Mouse (Mus musculus) liver, adult 2 months (tissue): ENCODE measurements around the gene Bmp2k.

Source experiments
- CTCF ChIP-seq: fragments of 200-500 bp; IDR thresholded peaks from 2 replicates; pipeline ENCODE4 v1.5.1; 2011; ENCODE audit warnings: low read depth, low read length, control low read depth
- POLR2A ChIP-seq: fragments of 200-500 bp; IDR thresholded peaks from 2 replicates; pipeline ENCODE4 v1.6.1; 2011; ENCODE audit warnings: low read length, control low read depth; ENCODE audit not compliant: insufficient read depth; ENCODE audit errors: extremely low read depth

DNA sequence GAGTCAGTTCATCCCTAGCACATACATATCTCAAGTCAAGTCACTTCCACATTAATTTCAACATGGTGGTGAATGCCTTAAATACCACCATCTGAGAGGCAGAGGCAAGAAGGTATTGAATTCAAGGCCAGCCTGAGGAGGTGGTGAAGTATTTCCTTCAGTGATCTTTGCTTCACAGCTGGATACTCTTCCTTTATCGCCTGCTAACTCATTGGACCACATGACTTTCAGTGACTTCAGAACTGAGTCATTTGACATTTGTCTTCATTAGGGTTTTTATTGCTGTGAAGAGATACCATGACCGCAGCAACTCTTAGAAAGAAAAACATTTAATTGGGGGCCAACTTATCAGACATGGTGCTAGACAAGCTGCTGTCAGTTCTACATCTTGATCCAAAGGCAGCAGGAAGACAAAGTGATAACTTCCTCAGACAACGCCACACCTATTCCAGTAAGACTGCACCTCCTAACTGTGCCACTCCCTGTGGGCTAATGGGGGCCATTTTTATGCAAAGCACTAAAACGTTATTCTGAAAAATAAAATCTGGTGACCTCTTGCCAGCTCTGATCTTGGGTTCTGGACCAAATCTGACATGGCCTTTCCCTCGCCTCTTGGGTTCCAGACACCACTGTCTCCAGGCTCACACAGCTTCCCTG lies 24.9 kb upstream of the Bmp2k start:
- no peak for TF ChIP-seq CTCF
- TF ChIP-seq POLR2A = no peak
